ENCODE assay signal across 9 mouse cellular contexts in the genomic region with DNA sequence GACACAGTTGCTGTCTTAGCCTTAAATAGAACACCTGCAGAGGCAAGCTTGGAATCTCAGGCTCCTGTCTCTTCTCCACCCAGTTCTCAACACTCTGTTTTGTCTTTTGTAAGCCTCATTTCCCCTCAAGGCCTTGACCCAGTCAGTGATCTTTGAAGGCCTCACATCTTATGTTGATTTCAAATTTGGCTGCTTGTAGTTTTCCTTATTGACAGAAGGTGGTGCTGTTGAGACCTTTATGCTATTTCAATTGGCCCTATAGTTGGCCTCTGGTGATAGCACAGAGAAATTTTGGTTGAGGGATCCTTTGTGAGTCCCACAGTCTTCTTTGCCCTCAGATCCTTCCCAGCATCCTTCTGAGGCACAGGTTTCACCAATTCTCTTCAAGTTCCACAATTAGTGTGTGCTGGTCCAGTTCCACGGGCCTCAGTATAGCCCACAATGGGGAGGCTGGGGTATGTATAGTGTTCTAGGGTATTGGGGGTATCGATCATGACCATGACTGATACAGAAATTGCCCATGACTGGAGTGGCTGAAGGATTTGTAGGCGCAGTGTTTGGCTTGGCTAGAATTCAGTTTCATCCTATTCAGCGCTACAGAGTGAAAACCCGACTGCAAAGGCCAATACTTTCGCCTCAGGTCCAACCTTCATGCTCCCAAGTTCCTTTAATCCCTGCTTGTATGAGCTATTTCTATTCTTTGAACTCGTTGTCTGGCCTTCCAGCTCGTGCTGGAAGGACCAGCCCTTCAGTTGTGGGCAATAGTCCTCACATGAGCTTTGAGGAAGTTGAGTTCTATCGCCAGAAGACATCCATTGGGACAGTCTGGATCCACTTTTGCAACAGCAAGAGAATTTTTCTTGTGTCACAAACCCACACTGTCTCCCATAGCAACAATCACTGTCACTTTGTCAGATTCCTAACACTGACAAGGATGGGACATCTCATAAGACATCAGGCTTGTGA.
A peak's percentile ranks its signal among the peaks of the same experiment; 100 is the strongest.
DNase-seq lines count a peak whose midpoint lies in the region; ATAC-seq and TF ChIP-seq lines count a peak whose summit lies in the region.
"Had no signal": no experiment of that assay in that cellular context is flagged by ENCODE, and none has a peak within 500 bp of the region (broad histone marks: within the 10 kb centered on the region; RNA-seq: fewer than 3 reads in every experiment).

No protein-coding gene starts in this region.

- no peaks in the 10 kb centered on the region for H3K27me3 ChIP-seq in intestine, embryonic 14.5 days (replicated peaks; ENCODE audit: control insufficient read depth, insufficient read depth, low read length)
- no peaks in the 10 kb centered on the region for H3K27me3 ChIP-seq in intestine, embryonic 16.5 days (replicated peaks; ENCODE audit: control insufficient read depth, insufficient read depth, low read length)
- H3K27me3 ChIP-seq: embryonic facial prominence, embryonic 15.5 days had no signal

- no peaks in the 10 kb centered on the region for H3K9me3 ChIP-seq in intestine, embryonic 14.5 days (ENCODE audit: control insufficient read depth, low read length)
- H3K9me3 ChIP-seq in intestine, embryonic 16.5 days (ENCODE audit: control insufficient read depth, low read length): no peaks in the 10 kb centered on the region
- H3K9me3 ChIP-seq in ES-E14 (ENCODE audit: control insufficient read depth, insufficient read depth, low read depth, low read length): no peaks in the 10 kb centered on the region
- H3K9me3 ChIP-seq: embryonic facial prominence, embryonic 15.5 days had no signal

- no peaks in the 10 kb centered on the region for H3K4me1 ChIP-seq in intestine, embryonic 14.5 days (replicated peaks; ENCODE audit: control insufficient read depth, insufficient read depth, low read length)
- no peaks in the 10 kb centered on the region for H3K4me1 ChIP-seq in intestine, embryonic 16.5 days (ENCODE audit: control insufficient read depth, insufficient read depth, low read length)
- H3K4me1 ChIP-seq in ES-E14 (ENCODE audit: control insufficient read depth in 2 of 2, insufficient read depth in 2 of 2, low read length in 2 of 2, poor library complexity in 1 of 2): no peaks in the 10 kb centered on the region
- H3K4me1 ChIP-seq: embryonic facial prominence, embryonic 15.5 days had no signal

- no peak for ATAC-seq in intestine, embryonic 14.5 days (replicated peaks; ENCODE audit: low FRiP score, low TSS enrichment, low read depth)
- ATAC-seq in intestine, embryonic 16.5 days: no peak

- no peaks in the 10 kb centered on the region for H3K36me3 ChIP-seq in intestine, embryonic 14.5 days (ENCODE audit: control insufficient read depth, insufficient read depth, low read length)
- H3K36me3 ChIP-seq in intestine, embryonic 16.5 days (ENCODE audit: control insufficient read depth, insufficient read depth, low read length): no peaks in the 10 kb centered on the region
- no peaks in the 10 kb centered on the region for H3K36me3 ChIP-seq in ES-E14 (ENCODE audit: control insufficient read depth, insufficient read depth, low read length, poor library complexity, severe bottlenecking)
- H3K36me3 ChIP-seq: embryonic facial prominence, embryonic 15.5 days had no signal

- DNase-seq in intestine, embryonic 14.5 days (ENCODE audit: low spot score): peak; percentile 53
- DNase-seq in B cell, adult 2 months: peak; percentile 27 to 31
- DNase-seq in ES-E14 (ENCODE audit: low read depth, low spot score): peak; percentile 36
- DNase-seq in forelimb bud, embryonic 11.5 days (ENCODE audit: low read depth, low spot score): peak; percentile 51
- no peak for DNase-seq in adrenal gland, postnatal 14 days
- no peak for DNase-seq in right cerebral cortex, postnatal 25 days
- no peak for DNase-seq in layer of hippocampus, postnatal 25 days (ENCODE audit: extremely low spot score in 1 of 2, low spot score in 1 of 2)

- H3K9ac ChIP-seq in intestine, embryonic 14.5 days (ENCODE audit: low read length): no peak overlapping the region
- H3K9ac ChIP-seq in intestine, embryonic 16.5 days (ENCODE audit: low read depth, low read length): no peak overlapping the region
- H3K9ac ChIP-seq in ES-E14 (ENCODE audit: insufficient read depth, low read depth, low read length, poor library complexity, severe bottlenecking): no peak overlapping the region
- H3K9ac ChIP-seq: embryonic facial prominence, embryonic 15.5 days had no signal

- in situ Hi-C loops in ES-E14 (cut with MboI; ENCODE audit: low sequenced_read_pairs in 2 of 2, unreplicated experiment in 2 of 2): no loop called here

- WGBS in intestine, embryonic 14.5 days: 81% methylated on average over 9 of the region's 9 CpGs
- 82% methylated on average over 9 of the region's 9 CpGs for WGBS in intestine, embryonic 16.5 days

- H3K4me2 ChIP-seq in intestine, embryonic 14.5 days (ENCODE audit: low read length): no peak overlapping the region
- H3K4me2 ChIP-seq in intestine, embryonic 16.5 days (ENCODE audit: low read depth, low read length): no peak overlapping the region
- H3K4me2 ChIP-seq: embryonic facial prominence, embryonic 15.5 days had no signal

- H3K4me3 ChIP-seq in intestine, embryonic 14.5 days (ENCODE audit: low read depth, low read length): no peak overlapping the region
- no peak overlapping the region for H3K4me3 ChIP-seq in intestine, embryonic 16.5 days (ENCODE audit: low read length)
- no peak overlapping the region for H3K4me3 ChIP-seq in ES-E14 (ENCODE audit: insufficient read depth in 1 of 2, low read depth in 1 of 2, low read length in 2 of 2, poor library complexity in 1 of 2, severe bottlenecking in 1 of 2)
- H3K4me3 ChIP-seq: embryonic facial prominence, embryonic 15.5 days had no signal

- no peak overlapping the region for H3K27ac ChIP-seq in intestine, embryonic 14.5 days (ENCODE audit: low read depth)
- no peak overlapping the region for H3K27ac ChIP-seq in intestine, embryonic 16.5 days (ENCODE audit: low read length)
- no peak overlapping the region for H3K27ac ChIP-seq in ES-E14 (ENCODE audit: insufficient read depth, low read depth, low read length, poor library complexity, severe bottlenecking)
- H3K27ac ChIP-seq: embryonic facial prominence, embryonic 15.5 days had no signal

TF ChIP-seq in ES-E14, 5 proteins besides CTCF, POLR2A, EP300 and RAD21:
- TF ChIP-seq ZC3H11A (IDR thresholded peaks at IDR 0.05; ENCODE audit: borderline replicate concordance, low read depth, low read length) (0 out of 2 replicates have a peak, but pooled peaks have one; percentile 21), HCFC1 (IDR thresholded peaks at IDR 0.05; ENCODE audit: borderline replicate concordance, insufficient read depth, low read length) (no peak), MAFK (IDR thresholded peaks at IDR 0.05; ENCODE audit: insufficient read depth, low read depth, low read length) (no peak), CHD2 (IDR thresholded peaks at IDR 0.05; ENCODE audit: low read depth, low read length) (no peak), ZNF384 (IDR thresholded peaks at IDR 0.05; ENCODE audit: low read depth, low read length) (no peak)

Comparison
In these comparisons a context has a peak if more than half of its experiments do, and no peak if none do; other contexts are left out.
1. DNase-seq: peak in intestine, embryonic 14.5 days (single experiment), B cell, adult 2 months (2 of 2), ES-E14 (single experiment) and forelimb bud, embryonic 11.5 days (single experiment); none in adrenal gland, postnatal 14 days (single experiment), right cerebral cortex, postnatal 25 days (single experiment) and layer of hippocampus, postnatal 25 days (0 of 2).